Mouse (Mus musculus) hindbrain, embryonic 10.5 days (tissue): ENCODE data around the gene E2f7. TPM values are rescaled to one million over a fixed set of nuclear protein-coding genes. Genes with fewer than 3 reads are reported as not detected.
A peak's percentile ranks its signal among the peaks of the same experiment; 100 is the strongest.
"Not testable (repeated sequence)": the region's sequence is repeated elsewhere in the genome, so short reads cannot be mapped to it uniquely, and the experiment has no call there.

ENCODE experiments used
- DNase-seq: peaks from one replicate; pipeline ENCODE4 v3.0.0-alpha.2; 2017; ENCODE audit warnings: low spot score
- H3K27ac ChIP-seq: fragments of 300-500 bp; sonication (generic); 2 replicates; pipeline ENCODE4 v1.5.1; 2016; ENCODE audit warnings: mild to moderate bottlenecking, moderate library complexity
- H3K27me3 ChIP-seq: fragments of 300-500 bp; sonication (generic); 2 replicates; pipeline ENCODE4 v1.6.1; 2016; ENCODE audit warnings: mild to moderate bottlenecking; ENCODE audit not compliant: poor library complexity, insufficient read depth, severe bottlenecking
- H3K36me3 ChIP-seq: fragments of 300-500 bp; sonication (generic); 2 replicates; pipeline ENCODE4 v1.6.1; 2016; ENCODE audit warnings: mild to moderate bottlenecking, moderate library complexity
- H3K4me1 ChIP-seq: fragments of 300-500 bp; sonication (generic); replicated peaks from 2 replicates; pipeline ENCODE4 v1.6.1; 2016; ENCODE audit warnings: mild to moderate bottlenecking
- H3K4me3 ChIP-seq: fragments of 300-500 bp; sonication (generic); 2 replicates; pipeline ENCODE4 v1.5.1; 2016; ENCODE audit warnings: mild to moderate bottlenecking, moderate library complexity
- H3K9me3 ChIP-seq: fragments of 300-500 bp; sonication (generic); 2 replicates; pipeline ENCODE4 v1.6.1; 2016; ENCODE audit warnings: mild to moderate bottlenecking, moderate library complexity
- WGBS: fragments of 180-500 bp; shearing (Covaris S2); methylation state at CpG from one replicate; pipeline ENCODE4 v1.1.7; 2016; 5-methylcytosine and 5-hydroxymethylcytosine counted together
- polyA plus RNA-seq: library from polyadenylated mRNA; unstranded; fragments of >200 nt; fragmentation: Nextera tagmentation; extraction: Ambion mirVana; gene quantifications from 2 replicates; pipeline ENCODE4 v1.2.1, GENCODE M21; 2016

The E2f7 gene
- polyA plus RNA-seq, 1 experiment from 2014 or later = 35.2 TPM

DNA sequence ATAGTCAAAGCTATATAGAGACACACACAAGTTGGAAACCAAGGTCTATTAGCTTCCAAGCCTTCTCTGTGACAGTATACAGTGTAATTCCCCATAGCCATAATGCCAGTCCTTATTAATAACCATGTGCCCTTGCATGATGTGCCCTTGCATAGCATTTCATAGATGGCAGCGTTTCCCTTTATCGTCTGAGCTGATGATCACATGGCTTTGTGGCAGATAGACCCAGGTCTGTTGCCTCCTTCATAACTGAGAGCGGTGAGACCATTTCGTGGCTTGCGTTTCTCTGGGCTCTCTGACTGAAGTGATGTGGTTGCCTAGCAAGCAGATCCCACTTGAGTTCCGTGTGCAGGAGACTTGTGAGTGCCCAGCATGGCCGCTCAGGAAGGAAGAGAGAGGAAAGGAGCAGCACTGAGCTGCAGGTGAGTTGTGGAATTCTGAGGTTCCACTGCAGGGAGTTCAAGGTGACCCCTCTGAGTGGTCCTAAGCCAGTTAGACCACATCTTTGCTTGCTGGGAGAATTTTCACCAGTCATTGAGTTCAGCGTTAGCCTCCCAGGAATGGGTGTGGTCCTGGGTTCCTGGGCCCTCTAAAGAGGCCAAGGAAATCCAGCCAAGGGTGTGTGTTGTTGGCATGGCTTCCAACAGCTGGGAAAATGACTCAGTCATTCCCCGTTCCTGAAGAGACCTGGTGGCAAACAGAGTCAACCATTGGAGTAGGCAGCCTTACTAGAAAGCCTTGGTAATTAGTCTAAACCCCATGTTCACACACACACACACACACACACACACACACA lies 4.5 kb downstream of the E2f7 start:
- Histone ChIP-seq H3K4me3 (no peak overlapping the region), H3K27ac (no peak overlapping the region), H3K4me1 (peaks cover 20% of the 10 kb centered on the region), H3K9me3 (no peaks in the 10 kb centered on the region), H3K36me3 (peaks cover 75% of the 10 kb centered on the region), H3K27me3 (no peaks in the 10 kb centered on the region)
- DNase-seq = no peak
- 95% methylated on average over 9 of the region's 9 CpGs for WGBS

DNA sequence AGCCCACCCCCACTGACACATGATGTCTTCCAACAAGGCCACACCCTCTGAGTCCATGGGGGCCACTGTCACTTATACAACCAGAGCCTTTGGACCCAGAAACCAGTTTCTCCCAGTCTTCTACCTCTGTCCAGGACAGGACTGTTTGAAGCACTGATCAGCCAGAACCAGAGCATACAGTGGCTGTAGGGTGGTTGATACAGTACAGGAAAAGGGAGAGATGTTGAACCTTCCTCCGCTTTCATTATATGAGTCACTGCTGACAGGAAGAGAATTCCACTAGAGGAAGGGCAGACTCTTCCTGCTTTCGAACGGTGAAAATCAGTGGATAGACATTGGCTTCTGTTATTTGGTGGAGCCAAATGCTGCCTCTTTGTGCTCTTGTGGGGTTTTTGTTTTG lies 7.6 kb downstream of the E2f7 start:
- Histone ChIP-seq H3K4me3 (no peak overlapping the region), H3K36me3 (peaks cover 99% of the 10 kb centered on the region), H3K4me1 (no peaks in the 10 kb centered on the region), H3K9me3 (0 out of 2 replicates have a peak, but pooled peaks cover 6% of the 10 kb centered on the region), H3K27me3 (no peaks in the 10 kb centered on the region), H3K27ac (no peak overlapping the region)
- WGBS = 95% methylated on average over 3 of the region's 3 CpGs
- DNase-seq = no peak

GRCm38 (mm10) chr10:110755556-110755955 lies 10.3 kb downstream of the E2f7 start:
- Histone ChIP-seq H3K9me3 (0 out of 2 replicates have a peak, but pooled peaks cover 6% of the 10 kb centered on the region), H3K4me1 (no peaks in the 10 kb centered on the region), H3K27ac (no peak overlapping the region), H3K36me3 (peaks cover 99% of the 10 kb centered on the region), H3K4me3 (no peak overlapping the region), H3K27me3 (no peaks in the 10 kb centered on the region)
- WGBS = 97% methylated on average over 10 of the region's 10 CpGs
- DNase-seq = no peak

GRCm38 (mm10) chr10:110756271-110756793 lies 11.1 kb downstream of the E2f7 start:
- Histone ChIP-seq H3K4me1 (no peaks in the 10 kb centered on the region; the same call in 1 of the 2 replicates), H3K9me3 (0 out of 2 replicates have a peak, but pooled peaks cover 6% of the 10 kb centered on the region), H3K4me3 (no peak overlapping the region), H3K36me3 (peaks cover 99% of the 10 kb centered on the region), H3K27ac (no peak overlapping the region), H3K27me3 (no peaks in the 10 kb centered on the region)
- no peak for DNase-seq
- WGBS = 92% methylated on average over 7 of the region's 7 CpGs

DNA sequence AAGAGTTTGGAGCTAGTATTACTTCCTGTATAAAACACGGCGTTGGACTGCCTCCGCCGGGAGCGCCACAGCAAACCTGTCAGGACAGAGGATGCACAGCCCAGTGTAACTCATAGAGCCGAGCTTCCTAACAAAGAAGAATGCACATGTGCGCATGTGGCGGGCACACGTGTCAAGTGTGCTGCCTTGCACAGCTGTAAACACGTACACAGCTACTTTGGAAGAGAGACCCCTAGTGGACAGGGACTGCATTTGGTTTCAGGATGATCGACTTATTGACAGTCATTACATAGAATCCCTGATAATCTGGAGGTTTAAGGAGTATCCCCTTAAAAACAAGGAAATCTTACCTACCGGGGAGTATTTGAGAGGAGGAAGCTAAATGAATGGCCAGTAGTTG lies 15.3 kb downstream of the E2f7 start:
- H3K4me3 ChIP-seq, H3K9me3 ChIP-seq, H3K27me3 ChIP-seq, H3K27ac ChIP-seq, H3K4me1 ChIP-seq: not testable (repeated sequence)
- H3K36me3 ChIP-seq = peaks cover 99% of the 10 kb centered on the region
- WGBS = 66% methylated on average over 8 of the region's 12 CpGs
- peak; percentile 43 for DNase-seq

DNA sequence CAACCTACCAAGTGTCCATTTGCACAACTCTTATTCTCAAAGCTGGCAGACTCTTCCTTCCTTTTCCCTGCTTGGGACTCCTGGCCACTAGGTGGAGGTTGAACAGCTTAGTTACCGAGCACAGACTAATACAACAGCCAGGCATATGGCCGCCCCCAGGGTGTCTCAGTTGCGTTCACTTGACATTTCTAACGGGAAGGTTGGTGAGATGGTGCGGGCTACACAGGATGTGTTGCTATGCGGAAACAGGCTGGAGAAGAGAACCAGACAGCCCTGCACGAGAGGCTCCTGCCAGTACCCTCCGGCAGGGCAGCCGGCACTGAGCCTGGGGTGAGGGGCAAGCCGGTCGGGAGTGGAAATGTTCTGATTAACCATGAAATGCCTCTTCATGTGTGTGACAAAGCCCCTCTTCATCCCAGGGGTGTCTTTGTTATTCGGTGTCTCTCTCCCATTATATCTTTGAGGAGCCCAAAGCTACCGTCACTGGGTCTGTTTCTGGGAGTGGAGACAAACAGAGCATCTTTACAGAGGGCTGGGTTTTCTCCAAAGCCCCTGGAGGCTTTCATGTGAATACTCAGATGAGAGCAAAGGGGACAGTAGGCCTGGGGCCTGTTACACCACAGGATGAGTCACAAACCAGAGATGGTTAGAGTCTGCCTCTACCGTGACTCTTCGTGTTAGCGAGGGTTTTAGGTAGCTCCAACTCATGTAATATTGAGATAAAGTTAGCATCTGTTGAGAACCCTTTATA lies 17.1 kb downstream of the E2f7 start:
- WGBS = 65% methylated on average over 16 of the region's 16 CpGs
- DNase-seq = peak; percentile 43
- peaks cover 99% of the 10 kb centered on the region for H3K36me3 ChIP-seq

GRCm38 (mm10) chr10:110763416-110763815 lies 18.2 kb downstream of the E2f7 start:
- Histone ChIP-seq H3K27ac (no peak overlapping the region), H3K27me3 (no peaks in the 10 kb centered on the region), H3K36me3 (peaks cover 99% of the 10 kb centered on the region), H3K4me1 (peaks cover 6% of the 10 kb centered on the region; the same call in 1 of the 2 replicates), H3K9me3 (peaks cover 6% of the 10 kb centered on the region), H3K4me3 (no peak overlapping the region)
- no peak for DNase-seq
- WGBS = 94% methylated on average over 13 of the region's 13 CpGs

More for the DNA sequence above, 17.1 kb downstream of the E2f7 start:
- H3K4me1 ChIP-seq = peaks cover 6% of the 10 kb centered on the region; the same call in 1 of the 2 replicates
- H3K4me3 ChIP-seq = no peak overlapping the region
- no peaks in the 10 kb centered on the region for H3K27me3 ChIP-seq
- peaks cover 6% of the 10 kb centered on the region for H3K9me3 ChIP-seq
- peak overlapping the region; percentile 40; the same call in 1 of the 2 replicates for H3K27ac ChIP-seq

GRCm38 (mm10) chr10:110769538-110769937 lies 24.3 kb downstream of the E2f7 start:
- Histone ChIP-seq H3K4me3 (no peak overlapping the region), H3K27me3 (no peaks in the 10 kb centered on the region), H3K4me1 (no peaks in the 10 kb centered on the region), H3K36me3 (peaks cover 100% of the 10 kb centered on the region), H3K9me3 (no peaks in the 10 kb centered on the region), H3K27ac (no peak overlapping the region)
- no peak for DNase-seq
- 95% methylated on average over 10 of the region's 10 CpGs for WGBS

- 92% methylated on average over 12 of the region's 12 CpGs for WGBS
- no peak overlapping the region for H3K27ac ChIP-seq
- H3K27me3 ChIP-seq = no peaks in the 10 kb centered on the region
- no peak for DNase-seq
- peaks cover 96% of the 10 kb centered on the region for H3K36me3 ChIP-seq
- H3K4me1 ChIP-seq = no peaks in the 10 kb centered on the region
- H3K9me3 ChIP-seq = no peaks in the 10 kb centered on the region
- H3K4me3 ChIP-seq = no peak overlapping the region
These were observed 28.0 kb downstream of the E2f7 start for GRCm38 (mm10) chr10:110773201-110773600.

DNA sequence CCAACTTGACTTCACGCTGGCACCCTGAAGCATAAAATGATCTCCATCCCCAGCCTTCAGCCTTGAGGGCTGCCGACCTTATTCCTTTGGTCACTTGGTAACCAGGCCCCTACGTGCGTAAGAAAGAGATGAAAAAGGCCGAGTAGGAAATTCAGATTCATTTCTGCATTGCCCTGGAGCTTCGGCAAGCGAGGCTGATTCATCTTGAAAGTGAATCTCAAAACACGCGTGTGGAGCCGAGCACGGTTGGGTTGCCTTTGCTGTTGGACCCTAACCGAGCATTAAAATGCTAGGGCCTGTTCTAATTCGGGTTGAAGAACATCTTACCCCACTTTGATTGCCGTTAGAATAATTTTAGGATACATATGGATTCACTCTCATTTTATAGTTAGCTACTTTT lies 28.6 kb downstream of the E2f7 start:
- no peak overlapping the region for H3K4me3 ChIP-seq
- DNase-seq = no peak
- H3K36me3 ChIP-seq = peaks cover 96% of the 10 kb centered on the region
- H3K9me3 ChIP-seq = no peaks in the 10 kb centered on the region
- WGBS = 95% methylated on average over 14 of the region's 14 CpGs
- no peaks in the 10 kb centered on the region for H3K27me3 ChIP-seq
- H3K27ac ChIP-seq = no peak overlapping the region
- H3K4me1 ChIP-seq = no peaks in the 10 kb centered on the region

- Histone ChIP-seq H3K36me3 (peaks cover 92% of the 10 kb centered on the region), H3K27me3 (no peaks in the 10 kb centered on the region), H3K4me1 (no peaks in the 10 kb centered on the region), H3K4me3 (no peak overlapping the region), H3K9me3 (no peaks in the 10 kb centered on the region), H3K27ac (no peak overlapping the region)
- no peak for DNase-seq
- WGBS = 96% methylated on average over 14 of the region's 14 CpGs
These were observed 36.5 kb downstream of the E2f7 start for GRCm38 (mm10) chr10:110781772-110782171.

- H3K36me3 ChIP-seq = peaks cover 92% of the 10 kb centered on the region
- no peaks in the 10 kb centered on the region for H3K27me3 ChIP-seq
- no peaks in the 10 kb centered on the region; the same call in 1 of the 2 replicates for H3K4me1 ChIP-seq
- no peak overlapping the region for H3K4me3 ChIP-seq
- WGBS = 87% methylated on average over 10 of the region's 10 CpGs
- DNase-seq = no peak
- no peak overlapping the region for H3K27ac ChIP-seq
- no peaks in the 10 kb centered on the region for H3K9me3 ChIP-seq
These were observed 37.4 kb downstream of the E2f7 start for GRCm38 (mm10) chr10:110782655-110783054.
